Mouse (Mus musculus): ENCODE results near the gene Klhdc8a. TPM values are rescaled to one million over a fixed set of nuclear protein-coding genes. Genes with fewer than 3 reads are reported as not detected.
"Not testable (repeated sequence)": the region's sequence is repeated elsewhere in the genome, so short reads cannot be mapped to it uniquely, and the experiment has no call there.

Klhdc8a gene
- polyA plus RNA-seq, 1 experiment = 0.69 TPM

DNA sequence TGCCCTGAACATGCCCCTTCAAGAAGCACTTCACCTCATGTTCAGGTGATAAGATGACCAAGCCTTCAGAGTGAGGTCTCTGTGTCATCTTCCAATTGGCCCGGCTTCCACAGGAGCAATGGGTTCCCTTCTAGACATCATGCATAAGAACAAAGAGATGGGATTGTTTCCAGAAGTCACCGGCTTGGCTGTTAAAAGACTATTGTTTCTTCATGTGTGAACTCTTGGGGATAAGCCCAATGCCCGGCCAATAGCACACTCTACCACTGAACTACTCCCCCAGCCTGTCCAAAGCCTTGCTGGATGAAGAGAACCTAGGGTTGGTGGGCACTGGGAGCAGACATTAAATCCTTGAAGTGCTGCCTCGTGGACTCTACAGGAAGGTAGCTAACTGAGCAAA is 47.1 kb downstream of the Klhdc8a start:
- TF ChIP-seq CTCF (IDR thresholded peaks at IDR 0.05; ENCODE audit: control insufficient read depth, insufficient read depth, insufficient replicate concordance, low read depth, low read length) = no peak
- Histone ChIP-seq H3K4me1 (ENCODE audit: control insufficient read depth, insufficient read depth, low read length) (no peaks in the 10 kb centered on the region), H3K27ac (ENCODE audit: control insufficient read depth, insufficient read depth, low read depth, low read length) (no peak overlapping the region), H3K36me3 (ENCODE audit: control insufficient read depth, insufficient read depth, low read length) (no peaks in the 10 kb centered on the region), H3K27me3 (ENCODE audit: control insufficient read depth, insufficient read depth, low read length) (no peaks in the 10 kb centered on the region), H3K4me3 (ENCODE audit: control insufficient read depth, low read depth, low read length) (no peak overlapping the region)

- H3K27ac ChIP-seq (ENCODE audit: control insufficient read depth, insufficient read depth, low read depth, low read length) = no peak overlapping the region
- H3K4me3 ChIP-seq (ENCODE audit: control insufficient read depth, low read depth, low read length) = no peak overlapping the region
- H3K4me1 ChIP-seq (ENCODE audit: control insufficient read depth, insufficient read depth, low read length) = no peaks in the 10 kb centered on the region
- no peaks in the 10 kb centered on the region for H3K36me3 ChIP-seq (ENCODE audit: control insufficient read depth, insufficient read depth, low read length)
- TF ChIP-seq CTCF (IDR thresholded peaks at IDR 0.05; ENCODE audit: control insufficient read depth, insufficient read depth, insufficient replicate concordance, low read depth, low read length) (no peak), POLR2A (IDR thresholded peaks at IDR 0.05; ENCODE audit: control insufficient read depth, low read depth, low read length) (no peak)
- H3K27me3 ChIP-seq (ENCODE audit: control insufficient read depth, insufficient read depth, low read length) = no peaks in the 10 kb centered on the region
Measured at GRCm38 (mm10) chr1:132346134-132346851, 47.9 kb downstream of the Klhdc8a start.

DNA sequence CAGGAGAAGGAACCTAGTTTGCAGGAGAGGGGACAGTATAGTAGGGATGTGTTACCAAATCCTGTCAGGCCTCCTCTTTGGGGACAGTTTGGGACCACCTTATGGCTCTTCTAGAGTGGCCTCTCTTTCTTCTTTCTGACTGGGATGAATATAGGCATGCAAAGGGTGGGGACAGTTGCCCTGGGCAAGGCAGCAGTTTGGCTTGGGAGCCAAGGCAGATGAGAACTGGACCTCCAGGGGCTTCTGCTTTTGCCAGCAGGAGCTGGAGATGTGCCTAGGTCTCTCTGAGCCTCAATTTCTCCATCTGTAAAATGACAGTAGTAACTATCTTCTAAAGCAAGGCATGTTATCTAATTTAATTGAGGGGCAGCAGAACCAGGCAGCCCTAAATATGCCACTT is 48.5 kb downstream of the Klhdc8a start:
- H3K4me1 ChIP-seq (ENCODE audit: control insufficient read depth, insufficient read depth, low read length) = no peaks in the 10 kb centered on the region
- H3K27me3 ChIP-seq (ENCODE audit: control insufficient read depth, insufficient read depth, low read length) = no peaks in the 10 kb centered on the region
- TF ChIP-seq CTCF (IDR thresholded peaks at IDR 0.05; ENCODE audit: control insufficient read depth, insufficient read depth, insufficient replicate concordance, low read depth, low read length) (no peak), POLR2A (IDR thresholded peaks at IDR 0.05; ENCODE audit: control insufficient read depth, low read depth, low read length) (no peak)
- H3K4me3 ChIP-seq (ENCODE audit: control insufficient read depth, low read depth, low read length) = no peak overlapping the region
- no peak overlapping the region for H3K27ac ChIP-seq (ENCODE audit: control insufficient read depth, insufficient read depth, low read depth, low read length)
- no peaks in the 10 kb centered on the region for H3K36me3 ChIP-seq (ENCODE audit: control insufficient read depth, insufficient read depth, low read length)

GRCm38 (mm10) chr1:132348401-132348800 is 50.0 kb downstream of the Klhdc8a start:
- TF ChIP-seq CTCF (IDR thresholded peaks at IDR 0.05; ENCODE audit: control insufficient read depth, insufficient read depth, insufficient replicate concordance, low read depth, low read length) (no peak), POLR2A (IDR thresholded peaks at IDR 0.05; ENCODE audit: control insufficient read depth, low read depth, low read length) (no peak)
- H3K4me1 ChIP-seq (ENCODE audit: control insufficient read depth, insufficient read depth, low read length) = no peaks in the 10 kb centered on the region
- H3K4me3 ChIP-seq (ENCODE audit: control insufficient read depth, low read depth, low read length) = no peak overlapping the region
- H3K36me3 ChIP-seq (ENCODE audit: control insufficient read depth, insufficient read depth, low read length) = no peaks in the 10 kb centered on the region
- H3K27ac ChIP-seq (ENCODE audit: control insufficient read depth, insufficient read depth, low read depth, low read length) = no peak overlapping the region
- H3K27me3 ChIP-seq (ENCODE audit: control insufficient read depth, insufficient read depth, low read length) = no peaks in the 10 kb centered on the region

DNA sequence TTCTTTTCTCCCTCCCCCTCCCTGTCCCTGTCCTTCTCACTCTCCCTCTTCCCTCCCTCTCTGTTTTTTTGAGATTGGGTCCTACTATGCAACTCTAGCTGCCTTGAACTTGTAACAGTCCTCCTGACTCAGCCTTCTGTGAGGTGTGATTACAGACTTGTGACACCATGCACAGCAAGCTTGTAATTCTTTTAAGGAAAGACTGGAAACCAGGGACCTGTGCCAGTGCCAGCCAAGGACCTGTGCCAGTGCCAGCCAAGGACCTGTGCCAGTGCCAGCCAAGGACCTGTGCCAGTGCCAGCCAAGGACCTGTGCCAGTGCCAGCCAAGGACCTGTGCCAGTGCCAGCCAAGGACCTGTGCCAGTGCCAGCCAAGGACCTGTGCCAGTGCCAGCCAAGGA is 50.6 kb downstream of the Klhdc8a start:
- H3K4me3 ChIP-seq (ENCODE audit: control insufficient read depth, low read depth, low read length); H3K4me1 ChIP-seq (ENCODE audit: control insufficient read depth, insufficient read depth, low read length); H3K27me3 ChIP-seq (ENCODE audit: control insufficient read depth, insufficient read depth, low read length); H3K27ac ChIP-seq (ENCODE audit: control insufficient read depth, insufficient read depth, low read depth, low read length); H3K36me3 ChIP-seq (ENCODE audit: control insufficient read depth, insufficient read depth, low read length): not testable (repeated sequence)

GRCm38 (mm10) chr1:132349601-132350000 is 51.2 kb downstream of the Klhdc8a start:
- H3K27me3 ChIP-seq (ENCODE audit: control insufficient read depth, insufficient read depth, low read length); H3K27ac ChIP-seq (ENCODE audit: control insufficient read depth, insufficient read depth, low read depth, low read length); H3K4me1 ChIP-seq (ENCODE audit: control insufficient read depth, insufficient read depth, low read length); H3K4me3 ChIP-seq (ENCODE audit: control insufficient read depth, low read depth, low read length); H3K36me3 ChIP-seq (ENCODE audit: control insufficient read depth, insufficient read depth, low read length): not testable (repeated sequence)

GRCm38 (mm10) chr1:132351058-132351457 is 52.6 kb downstream of the Klhdc8a start:
- Histone ChIP-seq H3K4me3 (ENCODE audit: control insufficient read depth, low read depth, low read length) (no peak overlapping the region), H3K4me1 (ENCODE audit: control insufficient read depth, insufficient read depth, low read length) (peaks cover 4% of the 10 kb centered on the region; the same call in 1 of the 2 replicates), H3K27me3 (ENCODE audit: control insufficient read depth, insufficient read depth, low read length) (no peaks in the 10 kb centered on the region), H3K27ac (ENCODE audit: control insufficient read depth, insufficient read depth, low read depth, low read length) (no peak overlapping the region), H3K36me3 (ENCODE audit: control insufficient read depth, insufficient read depth, low read length) (no peaks in the 10 kb centered on the region)
- TF ChIP-seq POLR2A (IDR thresholded peaks at IDR 0.05; ENCODE audit: control insufficient read depth, low read depth, low read length) (no peak), CTCF (IDR thresholded peaks at IDR 0.05; ENCODE audit: control insufficient read depth, insufficient read depth, insufficient replicate concordance, low read depth, low read length) (peak; percentile 56; the same call in 1 of the 2 replicates)

DNA sequence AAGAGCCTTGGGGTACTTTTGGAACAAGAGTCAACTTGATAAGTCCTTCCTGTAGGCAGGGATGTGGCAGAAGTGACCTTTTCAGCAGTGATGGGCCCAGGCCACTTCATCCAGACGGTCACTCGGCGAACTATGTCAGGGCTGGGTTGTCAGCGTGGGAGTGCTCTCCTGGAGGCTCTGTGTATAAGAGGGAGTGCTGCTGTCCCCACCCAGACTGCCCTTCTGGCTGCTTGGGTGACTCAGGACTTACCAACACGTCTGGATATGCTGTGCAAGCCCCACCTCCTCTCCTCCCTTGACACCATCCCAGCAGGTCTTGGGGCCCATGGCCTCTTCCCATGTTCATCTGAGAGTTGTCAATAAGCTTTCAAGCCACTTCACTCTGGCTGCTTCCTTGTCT is 55.0 kb downstream of the Klhdc8a start:
- Histone ChIP-seq H3K4me3 (ENCODE audit: control insufficient read depth, low read depth, low read length) (no peak overlapping the region), H3K4me1 (ENCODE audit: control insufficient read depth, insufficient read depth, low read length) (peaks cover 4% of the 10 kb centered on the region; the same call in 1 of the 2 replicates), H3K36me3 (ENCODE audit: control insufficient read depth, insufficient read depth, low read length) (no peaks in the 10 kb centered on the region), H3K27ac (ENCODE audit: control insufficient read depth, insufficient read depth, low read depth, low read length) (no peak overlapping the region), H3K27me3 (ENCODE audit: control insufficient read depth, insufficient read depth, low read length) (no peaks in the 10 kb centered on the region)
- TF ChIP-seq CTCF (IDR thresholded peaks at IDR 0.05; ENCODE audit: control insufficient read depth, insufficient read depth, insufficient replicate concordance, low read depth, low read length) (no peak), POLR2A (IDR thresholded peaks at IDR 0.05; ENCODE audit: control insufficient read depth, low read depth, low read length) (no peak)

Data from testis, adult 2 months (tissue).